Mouse (Mus musculus): ENCODE measurements around the gene Akap8l.

- TF ChIP-seq POLR2A (IDR thresholded peaks at IDR 0.05; ENCODE audit: low read depth, low read length) (no peak), CTCF (conservative IDR thresholded peaks at IDR 0.05; ENCODE audit: insufficient read depth, insufficient read length, low read depth, low read length) (no peak)
Observed at GRCm38 (mm10) chr17:32295901-32296300, 54.5 kb downstream of the Akap8l start.
